Mouse (Mus musculus): Measurements from ENCODE around the gene Zfp950. TPM values are rescaled to one million over a fixed set of nuclear protein-coding genes. Genes with fewer than 3 reads are reported as not detected.

Zfp950 gene
- polyA plus RNA-seq, 1 experiment from 2014 or later = 42.3 TPM

DNA sequence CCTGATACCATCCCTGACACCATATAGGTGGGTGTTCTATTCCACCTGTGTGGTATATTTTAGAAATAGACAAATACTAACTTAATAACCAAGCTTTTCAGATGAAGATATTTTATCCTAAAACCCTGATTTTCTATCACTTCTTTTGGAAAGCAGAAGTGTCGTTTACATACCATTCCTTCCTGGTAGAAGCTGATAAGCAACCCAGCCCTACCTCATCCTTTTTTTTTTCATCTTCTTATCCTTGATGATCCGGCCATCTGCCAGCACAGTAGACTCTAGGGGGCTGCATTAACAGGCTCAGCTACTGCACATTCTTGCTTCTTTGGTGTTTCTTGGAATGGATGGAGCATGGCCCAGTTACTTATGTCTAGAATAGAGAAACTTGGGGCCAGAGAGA lies 55.4 kb downstream of the Zfp950 start:
- no peak overlapping the region for H3K4me3 ChIP-seq (ENCODE audit: low read depth, low read length)
- DNase-seq (no peak), ATAC-seq (ENCODE audit: insufficient read depth) (no peak)
- no peak for TF ChIP-seq CTCF (IDR thresholded peaks at IDR 0.05; ENCODE audit: low read depth)
- no peak overlapping the region for H3K9ac ChIP-seq
- no peaks in the 10 kb centered on the region for H3K9me3 ChIP-seq (ENCODE audit: low read depth, low read length)
- 55% methylated on average over 2 of the region's 2 CpGs for WGBS
- no peak overlapping the region for H3K27ac ChIP-seq (ENCODE audit: low read depth)
- no peak overlapping the region for H3K4me2 ChIP-seq
- no peaks in the 10 kb centered on the region for H3K4me1 ChIP-seq (ENCODE audit: insufficient read depth)
- H3K27me3 ChIP-seq (ENCODE audit: insufficient read depth, low read length) = no peaks in the 10 kb centered on the region
- H3K36me3 ChIP-seq (ENCODE audit: insufficient read depth) = 0 out of 2 replicates have a peak, but pooled peaks cover 6% of the 10 kb centered on the region

DNA sequence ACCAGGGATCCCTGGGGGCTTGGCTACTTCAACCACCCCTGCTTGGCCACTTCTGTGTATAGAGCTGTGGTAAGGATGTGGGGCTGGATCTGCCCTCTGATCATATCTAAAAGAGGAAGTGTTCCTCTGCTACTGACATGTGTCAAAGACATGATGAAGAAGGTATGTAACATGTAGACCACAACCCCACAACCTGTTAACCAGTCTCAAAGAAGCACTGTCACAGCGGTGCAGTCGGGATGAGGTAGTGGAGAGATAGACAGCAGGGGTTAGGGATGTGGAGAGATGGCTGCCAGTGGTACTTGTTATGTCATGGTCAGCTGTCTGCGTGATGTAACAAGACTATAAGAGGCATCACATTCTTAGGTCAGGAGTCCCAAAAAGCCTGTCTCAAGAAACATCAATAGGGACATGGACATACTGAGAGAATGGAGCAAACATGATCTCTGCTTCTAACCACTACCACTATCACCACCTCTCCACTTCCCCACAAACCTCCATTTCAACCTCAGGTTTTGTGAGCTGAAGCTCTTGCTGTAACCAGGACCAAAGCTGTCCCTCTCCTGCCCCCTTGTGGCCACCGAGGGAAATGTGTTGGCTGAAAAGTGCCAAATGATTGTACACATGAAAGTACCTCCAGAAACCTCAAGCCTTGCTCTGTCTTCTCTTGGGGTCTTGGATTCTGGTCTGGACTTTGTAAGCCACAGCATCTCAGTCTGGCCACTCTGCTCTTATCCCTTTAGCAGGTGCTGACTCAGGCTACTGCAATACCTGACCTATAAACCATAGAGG lies 56.3 kb downstream of the Zfp950 start:
- Histone ChIP-seq H3K4me1 (ENCODE audit: insufficient read depth) (no peaks in the 10 kb centered on the region), H3K4me3 (ENCODE audit: low read depth, low read length) (no peak overlapping the region), H3K36me3 (ENCODE audit: insufficient read depth) (0 out of 2 replicates have a peak, but pooled peaks cover 6% of the 10 kb centered on the region), H3K4me2 (no peak overlapping the region), H3K27ac (ENCODE audit: low read depth) (no peak overlapping the region), H3K27me3 (ENCODE audit: insufficient read depth, low read length) (no peaks in the 10 kb centered on the region), H3K9ac (no peak overlapping the region), H3K9me3 (ENCODE audit: low read depth, low read length) (no peaks in the 10 kb centered on the region)
- DNase-seq = peak; percentile 94
- 46% methylated on average over 4 of the region's 4 CpGs for WGBS
- peak; percentile 84 for ATAC-seq (ENCODE audit: insufficient read depth)
- peak; percentile 98 for TF ChIP-seq CTCF (IDR thresholded peaks at IDR 0.05; ENCODE audit: low read depth)

- no peaks in the 10 kb centered on the region for H3K4me1 ChIP-seq (ENCODE audit: insufficient read depth)
- no peaks in the 10 kb centered on the region for H3K27me3 ChIP-seq (ENCODE audit: insufficient read depth, low read length)
- no peak overlapping the region for H3K9ac ChIP-seq
- 0 out of 2 replicates have a peak, but pooled peaks cover 6% of the 10 kb centered on the region for H3K36me3 ChIP-seq (ENCODE audit: insufficient read depth)
- no peak overlapping the region for H3K4me3 ChIP-seq (ENCODE audit: low read depth, low read length)
- ATAC-seq (ENCODE audit: insufficient read depth) (no peak), DNase-seq (no peak)
- no peaks in the 10 kb centered on the region for H3K9me3 ChIP-seq (ENCODE audit: low read depth, low read length)
- H3K27ac ChIP-seq (ENCODE audit: low read depth) = no peak overlapping the region
- no peak overlapping the region for H3K4me2 ChIP-seq
- WGBS = 89% methylated on average over 8 of the region's 8 CpGs
- no peak for TF ChIP-seq CTCF (IDR thresholded peaks at IDR 0.05; ENCODE audit: low read depth)
These were observed 57.6 kb downstream of the Zfp950 start for GRCm38 (mm10) chr19:61083006-61083405.

DNA sequence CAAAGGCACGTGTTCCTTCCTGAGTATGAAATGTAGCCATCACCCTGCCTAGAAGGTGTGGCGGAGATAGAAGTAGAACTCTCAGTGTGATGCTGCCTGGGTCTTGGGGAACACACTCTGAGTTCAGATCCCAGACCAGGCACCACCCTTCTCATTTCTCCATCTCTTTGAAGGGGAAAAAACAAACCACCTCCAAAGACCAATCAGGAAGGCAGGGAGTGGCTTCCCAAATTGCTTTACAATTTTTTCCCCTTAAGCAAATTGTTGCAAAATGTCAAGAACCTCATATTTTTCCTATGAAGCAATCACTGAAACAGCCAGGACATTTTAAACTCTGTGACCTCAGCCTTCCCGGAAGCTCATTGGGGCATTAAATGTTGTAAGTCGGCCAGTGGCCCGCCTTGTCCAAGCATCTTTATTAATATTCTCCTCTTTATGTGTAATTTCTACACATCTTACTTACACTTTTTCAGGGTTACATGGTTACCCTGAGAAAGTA lies 60.3 kb downstream of the Zfp950 start:
- DNase-seq (no peak), ATAC-seq (ENCODE audit: insufficient read depth) (no peak)
- H3K9me3 ChIP-seq (ENCODE audit: low read depth, low read length) = no peaks in the 10 kb centered on the region
- no peak overlapping the region for H3K9ac ChIP-seq
- no peaks in the 10 kb centered on the region for H3K27me3 ChIP-seq (ENCODE audit: insufficient read depth, low read length)
- 80% methylated on average over 5 of the region's 5 CpGs for WGBS
- no peak overlapping the region for H3K4me2 ChIP-seq
- H3K36me3 ChIP-seq (ENCODE audit: insufficient read depth) = 0 out of 2 replicates have a peak, but pooled peaks cover 2% of the 10 kb centered on the region
- no peak overlapping the region for H3K27ac ChIP-seq (ENCODE audit: low read depth)
- no peak overlapping the region for H3K4me3 ChIP-seq (ENCODE audit: low read depth, low read length)
- H3K4me1 ChIP-seq (ENCODE audit: insufficient read depth) = no peaks in the 10 kb centered on the region
- TF ChIP-seq CTCF (IDR thresholded peaks at IDR 0.05; ENCODE audit: low read depth) = no peak

GRCm38 (mm10) chr19:61078622-61079021 lies 62.0 kb downstream of the Zfp950 start:
- DNase-seq = no peak
- Histone ChIP-seq H3K36me3 (ENCODE audit: insufficient read depth) (no peaks in the 10 kb centered on the region), H3K4me3 (ENCODE audit: low read depth, low read length) (no peak overlapping the region), H3K27ac (ENCODE audit: low read depth) (no peak overlapping the region), H3K27me3 (ENCODE audit: insufficient read depth, low read length) (no peaks in the 10 kb centered on the region), H3K9ac (no peak overlapping the region), H3K9me3 (ENCODE audit: low read depth, low read length) (no peaks in the 10 kb centered on the region), H3K4me1 (ENCODE audit: insufficient read depth) (no peaks in the 10 kb centered on the region), H3K4me2 (no peak overlapping the region)
- no peak for ATAC-seq (ENCODE audit: insufficient read depth)
- 81% methylated on average over 3 of the region's 3 CpGs for WGBS
- no peak for TF ChIP-seq CTCF (IDR thresholded peaks at IDR 0.05; ENCODE audit: low read depth)

DNA sequence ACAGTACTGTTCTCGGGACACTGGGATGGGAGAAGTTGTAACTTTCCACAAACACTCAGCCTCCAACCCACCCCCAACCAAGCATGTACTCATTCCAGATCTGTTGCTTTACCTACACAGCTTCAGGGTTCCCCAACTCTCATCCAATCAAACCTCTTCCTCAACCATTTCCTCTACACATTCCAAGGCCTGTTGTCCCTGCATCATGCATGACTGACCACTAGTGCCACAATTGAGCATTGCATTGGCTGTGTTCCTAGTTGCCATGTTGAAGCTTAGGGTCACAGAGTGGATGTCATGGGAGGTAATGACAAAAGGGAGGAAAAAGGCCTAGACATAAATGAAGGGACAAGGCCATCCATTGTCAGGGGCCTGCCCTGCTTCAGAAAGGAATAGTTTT lies 75.6 kb downstream of the Zfp950 start:
- no peak overlapping the region for H3K9ac ChIP-seq
- ATAC-seq (ENCODE audit: insufficient read depth) = no peak
- 81% methylated on average over 1 of the region's 1 CpGs for WGBS
- no peak overlapping the region for H3K4me2 ChIP-seq
- no peak overlapping the region for H3K4me3 ChIP-seq (ENCODE audit: low read depth, low read length)
- no peak for DNase-seq
- H3K36me3 ChIP-seq (ENCODE audit: insufficient read depth) = no peaks in the 10 kb centered on the region
- no peaks in the 10 kb centered on the region for H3K9me3 ChIP-seq (ENCODE audit: low read depth, low read length)
- TF ChIP-seq CTCF (IDR thresholded peaks at IDR 0.05; ENCODE audit: low read depth) = peak; percentile 41; the same call in 1 of the 2 replicates
- 0 out of 2 replicates have a peak, but pooled peaks cover 4% of the 10 kb centered on the region for H3K4me1 ChIP-seq (ENCODE audit: insufficient read depth)
- no peak overlapping the region for H3K27ac ChIP-seq (ENCODE audit: low read depth)
- H3K27me3 ChIP-seq (ENCODE audit: insufficient read depth, low read length) = no peaks in the 10 kb centered on the region

- ATAC-seq (ENCODE audit: insufficient read depth) (no peak), DNase-seq (no peak)
- no peak for TF ChIP-seq CTCF (IDR thresholded peaks at IDR 0.05; ENCODE audit: low read depth)
- Histone ChIP-seq H3K36me3 (ENCODE audit: insufficient read depth) (no peaks in the 10 kb centered on the region), H3K4me2 (no peak overlapping the region), H3K4me1 (ENCODE audit: insufficient read depth) (0 out of 2 replicates have a peak, but pooled peaks cover 4% of the 10 kb centered on the region), H3K27me3 (ENCODE audit: insufficient read depth, low read length) (no peaks in the 10 kb centered on the region), H3K4me3 (ENCODE audit: low read depth, low read length) (no peak overlapping the region), H3K9ac (no peak overlapping the region), H3K9me3 (ENCODE audit: low read depth, low read length) (no peaks in the 10 kb centered on the region), H3K27ac (ENCODE audit: low read depth) (no peak overlapping the region)
- WGBS = 92% methylated on average over 3 of the region's 3 CpGs
These were observed 76.3 kb downstream of the Zfp950 start for GRCm38 (mm10) chr19:61064386-61064785.

All from lung, embryonic 14.5 days (tissue).